Comparison of ENCODE assay signal across 8 mouse cellular contexts in the genomic region with DNA sequence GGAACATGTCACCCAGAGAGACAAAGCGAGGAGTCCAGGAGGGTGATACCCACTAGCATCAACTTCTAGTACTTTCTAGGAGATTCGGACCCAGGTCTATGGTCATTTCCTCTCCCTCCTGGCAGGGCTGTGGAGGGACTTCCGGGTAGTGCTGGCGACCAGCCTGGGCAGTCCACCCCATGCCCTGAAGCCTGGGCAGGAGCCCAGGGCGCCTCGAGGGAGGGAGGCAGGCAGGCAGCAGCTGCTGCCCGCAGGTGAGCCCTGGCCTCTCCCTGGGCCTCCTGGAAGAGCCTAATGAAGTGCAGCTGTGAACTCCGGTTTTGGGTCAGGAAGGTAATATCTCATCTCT.
A peak's percentile ranks its signal among the peaks of the same experiment; 100 is the strongest.
DNase-seq lines count a peak whose midpoint lies in the region; ATAC-seq and TF ChIP-seq lines count a peak whose summit lies in the region.

No protein-coding gene starts in this region.

- no peak for TF ChIP-seq POLR2A in cerebellum, adult 2 months (IDR thresholded peaks at IDR 0.05; ENCODE audit: borderline replicate concordance, insufficient read depth, low read length)

- no peak overlapping the region; the same call in 1 of the 2 replicates for H3K9ac ChIP-seq in neural tube, embryonic 11.5 days (ENCODE audit: low read length)
- peak overlapping the region; percentile 50 for H3K9ac ChIP-seq in intestine, embryonic 16.5 days (ENCODE audit: low read depth, low read length)
- H3K9ac ChIP-seq in lung, embryonic 16.5 days (ENCODE audit: low read length) = peak overlapping the region; percentile 58

- 32% methylated on average over 7 of the region's 8 CpGs for WGBS in neural tube, embryonic 11.5 days
- WGBS in intestine, embryonic 16.5 days = 27% methylated on average over 7 of the region's 8 CpGs
- 19% methylated on average over 8 of the region's 8 CpGs for WGBS in lung, embryonic 16.5 days
- WGBS in cerebellum, adult 2 months = 36% methylated on average over 8 of the region's 8 CpGs

- H3K4me2 ChIP-seq in neural tube, embryonic 11.5 days (ENCODE audit: low read depth) = no peak overlapping the region; the same call in 1 of the 2 replicates
- peak overlapping the region; percentile 46 for H3K4me2 ChIP-seq in intestine, embryonic 16.5 days (ENCODE audit: low read depth, low read length)
- peak overlapping the region; percentile 45 for H3K4me2 ChIP-seq in lung, embryonic 16.5 days (ENCODE audit: low read depth, low read length)

- H3K27me3 ChIP-seq in neural tube, embryonic 11.5 days (ENCODE audit: control insufficient read depth, insufficient read depth, low read length) = no peaks in the 10 kb centered on the region
- no peaks in the 10 kb centered on the region for H3K27me3 ChIP-seq in intestine, embryonic 16.5 days (replicated peaks; ENCODE audit: control insufficient read depth, insufficient read depth, low read length)
- no peaks in the 10 kb centered on the region for H3K27me3 ChIP-seq in lung, embryonic 16.5 days (ENCODE audit: control insufficient read depth, insufficient read depth, low read depth, low read length)
- H3K27me3 ChIP-seq in cerebellum, adult 2 months (ENCODE audit: control insufficient read depth, insufficient read depth, low read length) = no peaks in the 10 kb centered on the region

- peak overlapping the region; percentile 94 for H3K27ac ChIP-seq in neural tube, embryonic 11.5 days (ENCODE audit: low read depth, low read length)
- peak overlapping the region; percentile 87 for H3K27ac ChIP-seq in intestine, embryonic 16.5 days (ENCODE audit: low read length)
- peak overlapping the region; percentile 99 for H3K27ac ChIP-seq in lung, embryonic 16.5 days (ENCODE audit: low read length)
- no peak overlapping the region for H3K27ac ChIP-seq in cerebellum, adult 2 months (ENCODE audit: insufficient read depth, low read length)

- no peak for TF ChIP-seq CTCF in cerebellum, adult 2 months (IDR thresholded peaks at IDR 0.05; ENCODE audit: borderline replicate concordance, insufficient read depth, low read depth, low read length)

- ATAC-seq in neural tube, embryonic 11.5 days (ENCODE audit: insufficient read depth, low FRiP score, low TSS enrichment) = peak; percentile 51
- no peak for ATAC-seq in intestine, embryonic 16.5 days
- no peak for ATAC-seq in lung, embryonic 16.5 days (ENCODE audit: low read depth)

- no peaks in the 10 kb centered on the region for H3K36me3 ChIP-seq in neural tube, embryonic 11.5 days (ENCODE audit: control insufficient read depth, insufficient read depth, low read length)
- no peaks in the 10 kb centered on the region for H3K36me3 ChIP-seq in intestine, embryonic 16.5 days (ENCODE audit: control insufficient read depth, insufficient read depth, low read length)
- no peaks in the 10 kb centered on the region for H3K36me3 ChIP-seq in lung, embryonic 16.5 days (ENCODE audit: control insufficient read depth, insufficient read depth, low read length)

- H3K4me1 ChIP-seq in neural tube, embryonic 11.5 days (ENCODE audit: control insufficient read depth, insufficient read depth, low read length) = peaks cover 83% of the 10 kb centered on the region
- H3K4me1 ChIP-seq in intestine, embryonic 16.5 days (ENCODE audit: control insufficient read depth, insufficient read depth, low read length) = peaks cover 42% of the 10 kb centered on the region
- peaks cover 76% of the 10 kb centered on the region for H3K4me1 ChIP-seq in lung, embryonic 16.5 days (replicated peaks; ENCODE audit: control insufficient read depth, insufficient read depth, low read length)
- peaks cover 46% of the 10 kb centered on the region for H3K4me1 ChIP-seq in cerebellum, adult 2 months (ENCODE audit: control insufficient read depth, insufficient read depth, low read length)

- H3K4me3 ChIP-seq in neural tube, embryonic 11.5 days (ENCODE audit: low read depth, low read length) = no peak overlapping the region
- H3K4me3 ChIP-seq in intestine, embryonic 16.5 days (ENCODE audit: low read length) = peak overlapping the region; percentile 4
- peak overlapping the region; percentile 20 for H3K4me3 ChIP-seq in lung, embryonic 16.5 days (ENCODE audit: low read length)
- no peak overlapping the region for H3K4me3 ChIP-seq in cerebellum, adult 2 months (replicated peaks; ENCODE audit: insufficient read depth, low read depth, low read length)

- DNase-seq in neural tube, embryonic 11.5 days (ENCODE audit: low spot score) = no peak
- DNase-seq in neural tube, embryonic 10.5 days (ENCODE audit: extremely low spot score, low spot score) = no peak
- DNase-seq in Muller cell, postnatal 12 days (ENCODE audit: inconsistent ontology term) = no peak
- no peak for DNase-seq in thymus, adult 18-20 months
- DNase-seq in thymus, postnatal 4 days = no peak
- no peak for DNase-seq in cerebellum, adult 2 months

- no peaks in the 10 kb centered on the region for H3K9me3 ChIP-seq in neural tube, embryonic 11.5 days (ENCODE audit: control insufficient read depth, low read length)
- no peaks in the 10 kb centered on the region for H3K9me3 ChIP-seq in intestine, embryonic 16.5 days (ENCODE audit: control insufficient read depth, low read length)
- no peaks in the 10 kb centered on the region for H3K9me3 ChIP-seq in lung, embryonic 16.5 days (ENCODE audit: control insufficient read depth, low read length)

Comparison
In these comparisons a context has a peak if more than half of its experiments do, and no peak if none do; other contexts are left out.
1. H3K4me3 ChIP-seq: peak in intestine, embryonic 16.5 days (single experiment) and lung, embryonic 16.5 days (single experiment); none in neural tube, embryonic 11.5 days (single experiment) and cerebellum, adult 2 months (single experiment).